Mouse (Mus musculus) midbrain, embryonic 11.5 days (tissue): ENCODE data around the gene Bin2. TPM values are rescaled to one million over a fixed set of nuclear protein-coding genes. Genes with fewer than 3 reads are reported as not detected.

Source experiments
- ATAC-seq: fragments of 200-750 bp; cut with Nextera tagmentation; 2 replicates; pipeline ENCODE4 v1.8.0; 2017; ENCODE audit warnings: moderate TSS enrichment, moderate library complexity; ENCODE audit not compliant: low FRiP score
- DNase-seq: peaks from one replicate; pipeline ENCODE4 v3.0.0; 2015; ENCODE audit warnings: low spot score; ENCODE audit errors: missing footprints
- H3K27ac ChIP-seq: fragments of 300-500 bp; sonication (generic); 2 replicates; pipeline ENCODE4 v1.5.1; 2014; ENCODE audit warnings: low read depth, low read length
- H3K27me3 ChIP-seq: fragments of 300-500 bp; sonication (generic); 2 replicates; pipeline ENCODE4 v1.6.1; 2014; ENCODE audit warnings: mild to moderate bottlenecking, low read length, moderate library complexity, mixed read lengths; ENCODE audit not compliant: control insufficient read depth, insufficient read depth
- H3K36me3 ChIP-seq: fragments of 300-500 bp; sonication (generic); 2 replicates; pipeline ENCODE4 v1.6.1; 2014; ENCODE audit warnings: mild to moderate bottlenecking, low read length, moderate library complexity, mixed read lengths; ENCODE audit not compliant: control insufficient read depth, insufficient read depth
- H3K4me1 ChIP-seq: fragments of 300-500 bp; sonication (generic); 2 replicates; pipeline ENCODE4 v1.6.1; 2014; ENCODE audit warnings: low read length; ENCODE audit not compliant: control insufficient read depth, insufficient read depth
- H3K4me2 ChIP-seq: fragments of 300-500 bp; sonication (generic); 2 replicates; pipeline ENCODE4 v1.6.1; 2014; ENCODE audit warnings: mild to moderate bottlenecking, moderate library complexity
- H3K4me3 ChIP-seq: fragments of 300-500 bp; sonication (generic); 2 replicates; pipeline ENCODE4 v1.5.1; 2014; ENCODE audit warnings: low read depth, low read length
- H3K9ac ChIP-seq: fragments of 300-500 bp; sonication (generic); 2 replicates; pipeline ENCODE4 v1.6.1; 2014; ENCODE audit warnings: low read length
- H3K9me3 ChIP-seq: fragments of 300-500 bp; sonication (generic); 2 replicates; pipeline ENCODE4 v1.6.1; 2016; ENCODE audit warnings: low read length; ENCODE audit not compliant: control insufficient read depth
- WGBS: fragments of 180-500 bp; shearing (Covaris S2); extraction: QIAGEN DNeasy Blood & Tissue Kit; methylation state at CpG from one replicate; pipeline ENCODE4 v1.1.7; 2014; 5-methylcytosine and 5-hydroxymethylcytosine counted together
- polyA plus RNA-seq: library from polyadenylated mRNA; unstranded; fragments of >200 nt; fragmentation: Nextera tagmentation; extraction: Ambion mirVana; gene quantifications from 2 replicates; pipeline ENCODE4 v1.2.1, GENCODE M21; 2014

Gene Bin2
- polyA plus RNA-seq, 1 experiment from 2014 or later, result 3.4 TPM

- Histone ChIP-seq H3K27ac (no peak overlapping the region), H3K36me3 (no peaks in the 10 kb centered on the region), H3K4me2 (no peak overlapping the region), H3K9ac (no peak overlapping the region), H3K27me3 (no peaks in the 10 kb centered on the region), H3K4me3 (no peak overlapping the region), H3K4me1 (peaks cover 4% of the 10 kb centered on the region; the same call in 1 of the 2 replicates), H3K9me3 (no peaks in the 10 kb centered on the region)
- ATAC-seq (no peak), DNase-seq (no peak)
- 79% methylated on average over 12 of the region's 12 CpGs for WGBS
Measured at GRCm38 (mm10) chr15:100678581-100678980, 9.2 kb upstream of the Bin2 start.

- Histone ChIP-seq H3K27ac (no peak overlapping the region), H3K4me1 (peaks cover 4% of the 10 kb centered on the region; the same call in 1 of the 2 replicates), H3K4me3 (no peak overlapping the region), H3K4me2 (no peak overlapping the region), H3K9ac (no peak overlapping the region), H3K27me3 (no peaks in the 10 kb centered on the region), H3K36me3 (no peaks in the 10 kb centered on the region), H3K9me3 (no peaks in the 10 kb centered on the region)
- DNase-seq, result no peak
- 90% methylated on average over 8 of the region's 8 CpGs for WGBS
- no peak for ATAC-seq
Measured at GRCm38 (mm10) chr15:100677675-100678074, 8.3 kb upstream of the Bin2 start.

GRCm38 (mm10) chr15:100676521-100676920, 7.2 kb upstream of the Bin2 start:
- Histone ChIP-seq H3K4me3 (no peak overlapping the region), H3K27ac (no peak overlapping the region), H3K9ac (no peak overlapping the region), H3K4me1 (peaks cover 2% of the 10 kb centered on the region; the same call in 1 of the 2 replicates), H3K36me3 (no peaks in the 10 kb centered on the region), H3K9me3 (no peaks in the 10 kb centered on the region), H3K27me3 (no peaks in the 10 kb centered on the region), H3K4me2 (no peak overlapping the region)
- WGBS, result 90% methylated on average over 1 of the region's 1 CpGs
- DNase-seq, result no peak
- ATAC-seq, result no peak

GRCm38 (mm10) chr15:100675486-100675885, 6.1 kb upstream of the Bin2 start:
- 75% methylated on average over 3 of the region's 3 CpGs for WGBS
- peaks cover 2% of the 10 kb centered on the region; the same call in 1 of the 2 replicates for H3K4me1 ChIP-seq
- no peak overlapping the region for H3K4me3 ChIP-seq
- H3K27me3 ChIP-seq, result no peaks in the 10 kb centered on the region
- no peaks in the 10 kb centered on the region for H3K9me3 ChIP-seq
- DNase-seq (no peak), ATAC-seq (no peak)
- H3K36me3 ChIP-seq, result no peaks in the 10 kb centered on the region
- H3K9ac ChIP-seq, result no peak overlapping the region
- H3K4me2 ChIP-seq, result no peak overlapping the region
- H3K27ac ChIP-seq, result no peak overlapping the region

- Histone ChIP-seq H3K27me3 (no peaks in the 10 kb centered on the region), H3K36me3 (no peaks in the 10 kb centered on the region), H3K9ac (no peak overlapping the region), H3K4me2 (no peak overlapping the region), H3K27ac (no peak overlapping the region), H3K9me3 (no peaks in the 10 kb centered on the region), H3K4me3 (no peak overlapping the region), H3K4me1 (peaks cover 2% of the 10 kb centered on the region; the same call in 1 of the 2 replicates)
- WGBS, result 84% methylated on average over 10 of the region's 10 CpGs
- no peak for ATAC-seq
- no peak for DNase-seq
Measured at GRCm38 (mm10) chr15:100674566-100674965, 5.2 kb upstream of the Bin2 start.

GRCm38 (mm10) chr15:100673585-100674391, 4.4 kb upstream of the Bin2 start:
- DNase-seq (no peak), ATAC-seq (no peak)
- Histone ChIP-seq H3K4me2 (no peak overlapping the region), H3K9ac (no peak overlapping the region), H3K9me3 (no peaks in the 10 kb centered on the region), H3K4me1 (peaks cover 2% of the 10 kb centered on the region; the same call in 1 of the 2 replicates), H3K27ac (no peak overlapping the region), H3K4me3 (no peak overlapping the region), H3K27me3 (no peaks in the 10 kb centered on the region), H3K36me3 (no peaks in the 10 kb centered on the region)
- WGBS, result 35% methylated on average over 12 of the region's 12 CpGs

GRCm38 (mm10) chr15:100670833-100671232, 1.5 kb upstream of the Bin2 start:
- H3K27me3 ChIP-seq, result no peaks in the 10 kb centered on the region
- no peaks in the 10 kb centered on the region for H3K9me3 ChIP-seq
- H3K36me3 ChIP-seq, result no peaks in the 10 kb centered on the region
- ATAC-seq (no peak), DNase-seq (no peak)
- peaks cover 2% of the 10 kb centered on the region for H3K4me1 ChIP-seq
- WGBS, result 77% methylated on average over 5 of the region's 5 CpGs
- H3K4me2 ChIP-seq, result no peak overlapping the region
- H3K4me3 ChIP-seq, result no peak overlapping the region
- H3K27ac ChIP-seq, result no peak overlapping the region
- H3K9ac ChIP-seq, result no peak overlapping the region

- no peak for DNase-seq
- H3K9me3 ChIP-seq, result no peaks in the 10 kb centered on the region
- no peak overlapping the region for H3K27ac ChIP-seq
- no peak overlapping the region for H3K4me3 ChIP-seq
- no peak overlapping the region for H3K4me2 ChIP-seq
- WGBS, result 77% methylated on average over 8 of the region's 8 CpGs
- H3K36me3 ChIP-seq, result no peaks in the 10 kb centered on the region
- peaks cover 2% of the 10 kb centered on the region for H3K4me1 ChIP-seq
- ATAC-seq, result no peak
- no peak overlapping the region for H3K9ac ChIP-seq
- no peaks in the 10 kb centered on the region for H3K27me3 ChIP-seq
Measured at GRCm38 (mm10) chr15:100670004-100670403, 651 bp upstream of the Bin2 start.

GRCm38 (mm10) chr15:100667871-100668545, 1.3 kb downstream of the Bin2 start:
- DNase-seq (no peak), ATAC-seq (no peak)
- 93% methylated on average over 5 of the region's 5 CpGs for WGBS
- Histone ChIP-seq H3K27ac (no peak overlapping the region), H3K9ac (no peak overlapping the region), H3K9me3 (no peaks in the 10 kb centered on the region), H3K4me1 (no peaks in the 10 kb centered on the region; the same call in 1 of the 2 replicates), H3K4me2 (no peak overlapping the region), H3K36me3 (no peaks in the 10 kb centered on the region), H3K27me3 (no peaks in the 10 kb centered on the region), H3K4me3 (no peak overlapping the region)
